Mouse (Mus musculus) adrenal gland, adult 18-20 months (tissue): ENCODE data around the gene Nxph3. TPM values are rescaled to one million over a fixed set of nuclear protein-coding genes. Genes with fewer than 3 reads are reported as not detected.
"Not testable (repeated sequence)": the region's sequence is repeated elsewhere in the genome, so short reads cannot be mapped to it uniquely, and the experiment has no call there.

Experiments used
- DNase-seq, 2 experiments: peaks; one replicate each; pipeline ENCODE4 v3.0.0; 2021 to 2022; ENCODE audit warnings: low spot score in 2 of 2
- total RNA-seq, 2 experiments: library from RNA; stranded (reverse); gene quantifications; 1 replicate in 1 of 2; 2 replicates in 1 of 2; pipeline ENCODE4 v1.2.3; 2021

Gene Nxph3
- total RNA-seq, 2 experiments from 2014 or later: 2.3 to 9.4 TPM

- no peak for DNase-seq
Measured at GRCm38 (mm10) chr11:95519996-95520395, 5.6 kb upstream of the Nxph3 start.

GRCm38 (mm10) chr11:95519299-95519698, 4.9 kb upstream of the Nxph3 start:
- no peak for DNase-seq

DNA sequence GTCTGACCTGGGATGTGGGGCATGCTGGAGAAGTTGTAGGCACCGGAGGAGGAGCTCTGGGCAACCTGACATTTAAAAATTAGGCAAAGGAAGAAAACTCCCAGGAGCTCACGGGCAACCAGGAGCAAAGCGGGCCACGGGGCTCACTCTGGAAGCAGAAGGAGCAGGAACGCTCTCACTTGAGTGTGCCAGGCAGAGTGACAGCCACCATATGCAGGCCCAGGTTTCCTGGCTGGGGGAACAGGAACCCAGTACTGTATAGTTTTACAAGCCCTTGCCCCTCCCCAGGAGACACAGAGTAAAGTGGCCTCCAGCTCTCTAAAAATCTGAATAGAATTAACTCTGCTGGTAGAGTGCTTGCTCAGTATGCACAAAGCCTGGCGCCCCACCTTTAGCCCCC, 2.8 kb upstream of the Nxph3 start:
- DNase-seq: no peak

- no peak for DNase-seq
Measured at GRCm38 (mm10) chr11:95516491-95516911, 2.1 kb upstream of the Nxph3 start.

GRCm38 (mm10) chr11:95515376-95516323, 1.3 kb upstream of the Nxph3 start:
- DNase-seq: no peak

DNA sequence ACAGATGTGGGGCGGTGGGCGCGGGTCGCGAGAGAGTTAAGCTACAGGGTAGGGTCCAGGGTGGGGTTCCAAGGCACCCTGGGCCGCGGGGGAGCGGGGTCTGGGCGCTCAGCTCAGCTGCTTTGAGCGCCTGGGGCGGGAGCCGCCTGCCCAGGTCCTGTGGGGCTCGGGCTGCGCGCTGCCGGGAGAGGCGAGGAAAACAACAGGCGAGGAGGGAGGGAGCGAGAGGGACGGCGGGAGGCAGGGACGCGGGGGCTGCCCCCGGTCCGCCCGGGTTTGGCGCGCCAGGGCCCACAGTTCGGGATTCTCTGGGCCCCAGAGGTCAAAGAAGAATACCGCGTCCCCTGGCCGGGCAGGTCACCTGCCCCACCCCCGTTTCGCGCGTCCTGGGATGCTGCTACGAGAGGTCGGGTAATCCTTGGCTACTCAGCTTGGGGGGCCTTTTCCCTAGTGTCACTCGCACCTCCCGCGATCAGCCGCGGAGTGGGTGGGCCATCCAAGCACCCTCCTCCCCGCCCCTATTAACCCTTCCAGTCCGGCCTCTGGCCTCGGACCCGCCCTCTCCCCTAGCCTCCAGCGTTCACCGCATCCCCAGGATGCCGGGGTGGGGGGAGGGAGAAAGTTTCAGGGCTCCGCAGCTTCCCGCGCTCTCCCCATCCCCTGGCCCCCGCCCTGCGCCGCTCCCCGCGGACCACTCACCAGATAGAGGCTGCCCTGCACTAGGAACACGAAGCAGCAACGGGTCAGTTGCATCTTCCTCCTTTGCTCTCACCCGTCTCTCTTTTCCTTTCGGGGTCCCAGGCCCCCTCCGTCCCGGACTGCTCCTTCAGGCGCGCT, 691 bp downstream of the Nxph3 start:
- peak in 1 of 2 experiments; percentile 26 for DNase-seq

DNA sequence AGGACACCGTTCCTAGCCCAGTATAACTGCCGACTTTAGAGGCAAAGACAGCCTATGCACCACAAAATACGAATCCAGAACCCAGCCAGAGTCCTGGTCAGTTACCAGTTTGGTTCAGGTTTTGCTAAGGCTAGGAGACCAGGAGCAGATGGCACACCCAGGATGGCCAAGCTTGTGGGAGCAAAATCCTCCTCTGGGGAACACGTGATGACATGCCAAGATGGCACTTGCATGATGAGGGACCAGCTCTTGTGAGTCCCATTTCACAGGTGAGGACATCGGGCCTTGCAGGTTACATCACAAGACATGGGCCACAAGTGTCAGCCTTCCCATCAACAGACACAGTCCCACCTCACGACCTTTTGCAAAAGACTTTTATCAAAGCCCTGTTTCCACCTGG, 2.0 kb downstream of the Nxph3 start:
- no peak for DNase-seq

GRCm38 (mm10) chr11:95511919-95512318, 2.5 kb downstream of the Nxph3 start:
- DNase-seq: no peak

DNA sequence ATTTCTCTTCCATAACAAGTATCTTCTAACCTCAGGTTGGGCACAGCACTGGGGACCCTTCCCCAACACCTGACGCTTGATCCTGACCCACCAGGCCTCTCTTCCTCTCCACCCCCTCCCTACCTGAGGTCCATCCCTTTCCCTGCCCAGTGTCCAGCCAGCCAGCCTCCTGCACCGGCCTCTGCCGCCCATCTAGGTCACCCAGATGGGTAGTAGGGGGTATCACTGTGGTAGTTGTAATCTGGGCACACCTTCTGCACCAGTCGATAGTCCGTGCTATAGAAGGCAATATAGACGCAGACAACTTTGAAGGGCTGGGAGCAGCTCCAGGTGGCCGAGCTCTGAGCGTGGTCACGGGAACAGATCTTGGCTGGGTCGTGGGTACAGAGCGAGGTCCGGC, 3.7 kb downstream of the Nxph3 start:
- no peak for DNase-seq

GRCm38 (mm10) chr11:95509126-95509717, 5.1 kb downstream of the Nxph3 start:
- peak; percentile 49 to 57 for DNase-seq

- DNase-seq: peak in 1 of 2 experiments; percentile 22
Measured at GRCm38 (mm10) chr11:95508211-95508926, 6.0 kb downstream of the Nxph3 start.

- no peak for DNase-seq
Measured at GRCm38 (mm10) chr11:95507785-95508184, 6.6 kb downstream of the Nxph3 start.

DNA sequence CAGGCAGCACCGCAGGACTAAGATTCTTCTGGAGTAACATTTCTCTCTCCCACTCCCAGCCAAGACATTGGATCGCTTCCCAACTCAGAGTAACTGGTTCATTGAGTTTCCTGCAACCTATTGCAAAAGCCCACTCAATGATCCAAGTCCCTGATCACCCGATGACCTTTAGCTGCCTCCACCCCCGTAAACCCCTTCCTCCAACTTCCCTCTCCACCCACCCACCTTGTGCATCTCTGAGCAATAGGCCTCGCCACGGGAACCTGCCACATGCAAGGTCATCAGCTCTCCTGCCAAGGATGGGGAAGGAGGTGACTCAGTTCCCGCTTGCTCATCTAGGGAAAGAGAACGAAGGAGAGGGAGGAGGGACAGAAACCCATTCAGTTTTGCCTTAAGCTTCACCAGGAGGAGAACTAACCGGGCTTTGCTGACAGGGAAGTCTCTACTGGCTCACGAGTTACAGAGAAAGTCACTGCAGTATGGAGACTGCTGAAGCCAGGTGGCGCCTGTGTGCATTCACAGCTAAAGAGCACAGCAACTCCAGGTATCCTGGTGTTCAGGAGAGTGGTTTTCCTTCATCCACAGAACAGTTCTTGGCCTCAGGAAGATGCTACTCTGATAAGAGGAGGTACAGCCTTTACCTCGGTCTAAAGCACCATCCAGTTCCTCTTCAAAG, 7.2 kb downstream of the Nxph3 start:
- peak in 1 of 2 experiments; percentile 61 for DNase-seq

DNA sequence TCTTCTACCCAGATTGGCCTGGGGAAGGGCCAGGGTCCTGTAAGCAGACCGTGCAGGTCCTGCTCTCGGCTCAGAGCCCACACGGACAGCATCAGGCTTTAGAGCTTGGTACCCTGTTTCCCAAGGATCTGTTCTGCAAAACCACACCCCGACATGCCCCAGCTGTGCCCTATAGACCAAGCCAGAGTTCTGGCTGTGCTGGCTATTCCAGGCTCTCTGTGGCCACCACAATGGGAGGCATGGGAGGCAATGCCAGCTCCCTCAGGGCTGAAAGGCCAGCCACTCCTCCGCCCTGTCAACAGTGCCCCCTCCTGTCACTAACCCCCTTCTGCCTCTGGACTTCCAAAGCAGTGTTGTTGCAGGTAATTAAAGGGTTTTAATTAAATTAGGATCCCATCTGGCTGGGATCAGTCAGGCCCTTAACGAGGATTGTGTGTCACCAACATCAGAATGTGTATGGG, 10.1 kb downstream of the Nxph3 start:
- DNase-seq: no peak

DNA sequence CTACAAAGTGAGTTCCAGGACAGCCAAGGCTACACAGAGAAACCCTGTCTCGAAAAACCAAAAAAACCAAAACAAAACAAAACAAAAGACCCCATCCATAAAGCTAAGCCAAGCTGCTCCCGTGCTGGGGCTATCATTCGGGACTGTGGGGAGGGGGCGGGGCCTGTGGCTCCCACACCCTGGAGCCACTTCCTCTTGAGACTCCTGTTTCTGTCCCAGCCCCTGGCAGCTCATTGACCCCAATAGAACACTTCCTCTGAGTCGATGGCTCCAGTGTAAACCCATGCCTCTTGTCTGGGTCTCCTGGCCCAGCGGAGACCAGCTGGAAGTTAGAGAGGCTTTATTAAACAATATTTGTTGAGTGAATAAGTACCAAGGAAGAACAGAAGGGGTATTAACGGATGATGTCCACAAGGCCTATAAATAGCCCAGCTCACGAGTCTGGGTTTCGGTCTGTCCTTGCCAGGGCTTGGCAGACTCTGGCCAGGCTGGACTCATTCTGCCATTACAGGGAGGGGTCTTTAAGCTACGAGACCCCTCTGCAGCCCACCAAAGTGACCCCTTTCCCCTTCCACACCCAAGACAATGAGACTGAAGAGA, 10.7 kb downstream of the Nxph3 start:
- DNase-seq: no peak

DNA sequence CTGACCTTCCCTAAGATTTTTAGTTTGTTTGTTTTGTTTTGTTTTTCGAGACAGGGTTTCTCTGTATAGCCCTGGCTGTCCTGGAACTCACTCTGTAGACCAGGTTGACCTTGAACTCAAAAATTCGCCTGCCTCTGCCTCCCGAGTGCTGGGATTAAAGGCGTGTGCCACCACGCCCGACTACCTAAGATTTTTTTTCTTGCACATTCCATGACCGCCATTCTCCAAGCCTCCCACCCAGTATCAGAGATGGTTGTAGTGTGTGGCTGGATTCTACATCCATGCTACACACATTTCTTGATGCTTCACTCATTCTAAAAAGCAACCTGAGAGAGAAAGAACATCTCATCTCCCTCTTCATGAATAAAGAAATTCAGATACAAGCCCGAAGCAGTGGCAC, 12.5 kb downstream of the Nxph3 start:
- DNase-seq: not testable (repeated sequence)

GRCm38 (mm10) chr11:95500836-95501235, 13.5 kb downstream of the Nxph3 start:
- DNase-seq: no peak

DNA sequence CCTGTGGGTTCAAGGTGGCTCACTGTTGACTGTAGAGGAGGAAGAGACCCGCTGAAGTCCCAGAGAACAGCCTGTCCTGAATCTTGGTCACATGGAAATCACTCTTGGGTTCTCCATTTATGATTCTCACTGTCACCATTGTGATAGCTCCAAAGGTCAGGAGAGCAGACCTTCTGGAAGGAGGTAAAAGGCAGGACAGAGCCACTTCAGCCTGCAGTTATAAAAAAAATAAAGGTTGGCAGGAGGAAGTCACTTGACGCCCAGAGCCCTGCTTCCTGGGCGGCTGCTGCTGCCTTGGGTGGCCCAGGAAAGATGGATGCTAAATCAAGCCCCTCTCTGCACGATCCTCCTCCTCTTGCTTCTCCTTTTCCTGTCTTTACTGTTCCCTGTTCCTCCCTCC, 14.0 kb downstream of the Nxph3 start:
- DNase-seq: no peak

GRCm38 (mm10) chr11:95497921-95498320, 16.4 kb downstream of the Nxph3 start:
- DNase-seq: no peak

GRCm38 (mm10) chr11:95495883-95496282, 18.5 kb downstream of the Nxph3 start:
- DNase-seq: no peak
